Mouse (Mus musculus): ENCODE measurements around the gene Zfp790.

The Zfp790 gene

DNA sequence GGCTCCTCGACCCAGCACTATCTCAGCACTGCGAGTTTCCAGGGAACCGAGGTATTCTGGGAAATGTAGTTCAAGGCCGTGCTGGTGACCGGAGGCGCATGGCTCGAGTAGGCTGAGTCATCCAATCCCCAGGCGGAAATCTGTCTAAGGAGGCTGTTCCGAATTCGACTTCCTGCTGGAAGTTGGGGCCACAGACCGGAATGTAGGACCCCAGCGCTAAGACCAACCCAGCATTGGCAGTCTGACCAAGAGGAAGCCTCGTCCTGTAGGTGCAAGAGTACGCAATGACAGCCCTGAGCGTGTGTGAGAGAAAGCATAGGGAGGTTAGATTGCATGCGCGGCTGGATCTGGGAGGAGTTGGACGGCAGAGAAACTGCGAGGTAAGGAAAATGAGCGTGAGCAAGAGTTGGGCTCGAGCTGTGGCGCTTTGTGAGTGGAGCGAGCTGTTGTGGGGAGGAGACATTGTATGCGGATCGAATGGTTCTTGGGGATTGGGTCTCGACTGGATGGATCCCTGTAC is at the start of gene Zfp790:
Zfp790 (plus strand) TSS at position 205 of the 520 bp plus-strand sequence.
- DNase-seq (ENCODE audit: low spot score in 2 of 2), result peak; percentile 94 to 97

DNA sequence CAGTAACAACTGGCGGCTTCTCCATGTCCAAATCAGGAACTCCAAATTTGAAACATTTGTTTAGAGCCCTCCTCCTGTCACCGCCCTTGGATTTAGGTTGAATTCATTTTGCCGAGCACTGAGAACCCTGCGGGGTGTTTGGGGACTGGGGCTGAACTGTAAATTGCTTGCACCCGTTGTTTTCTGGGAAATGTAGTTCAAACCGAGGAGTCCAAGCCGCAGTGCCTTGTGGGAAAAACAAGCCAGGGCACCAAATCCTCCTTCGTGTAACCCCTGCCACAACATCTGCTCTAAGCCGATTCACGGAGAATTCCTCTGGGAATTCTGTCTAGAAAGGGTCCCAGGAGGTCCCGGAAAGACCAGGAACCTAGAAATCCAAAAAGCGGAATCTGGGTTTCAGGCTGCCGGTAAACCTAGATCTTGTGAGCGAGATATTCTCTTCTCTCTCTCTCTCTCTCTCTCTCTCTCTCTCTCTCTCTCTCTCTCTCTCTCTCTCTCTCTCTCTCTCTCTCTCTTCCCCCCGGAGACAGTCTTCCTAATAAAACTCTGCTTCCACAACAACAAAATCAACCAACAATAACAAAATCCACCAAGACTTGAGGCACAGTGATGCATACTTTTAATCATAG is 48.7 kb upstream of the Zfp790 start:
- peak; percentile 90 to 92 for DNase-seq (ENCODE audit: low spot score in 2 of 2)

DNA sequence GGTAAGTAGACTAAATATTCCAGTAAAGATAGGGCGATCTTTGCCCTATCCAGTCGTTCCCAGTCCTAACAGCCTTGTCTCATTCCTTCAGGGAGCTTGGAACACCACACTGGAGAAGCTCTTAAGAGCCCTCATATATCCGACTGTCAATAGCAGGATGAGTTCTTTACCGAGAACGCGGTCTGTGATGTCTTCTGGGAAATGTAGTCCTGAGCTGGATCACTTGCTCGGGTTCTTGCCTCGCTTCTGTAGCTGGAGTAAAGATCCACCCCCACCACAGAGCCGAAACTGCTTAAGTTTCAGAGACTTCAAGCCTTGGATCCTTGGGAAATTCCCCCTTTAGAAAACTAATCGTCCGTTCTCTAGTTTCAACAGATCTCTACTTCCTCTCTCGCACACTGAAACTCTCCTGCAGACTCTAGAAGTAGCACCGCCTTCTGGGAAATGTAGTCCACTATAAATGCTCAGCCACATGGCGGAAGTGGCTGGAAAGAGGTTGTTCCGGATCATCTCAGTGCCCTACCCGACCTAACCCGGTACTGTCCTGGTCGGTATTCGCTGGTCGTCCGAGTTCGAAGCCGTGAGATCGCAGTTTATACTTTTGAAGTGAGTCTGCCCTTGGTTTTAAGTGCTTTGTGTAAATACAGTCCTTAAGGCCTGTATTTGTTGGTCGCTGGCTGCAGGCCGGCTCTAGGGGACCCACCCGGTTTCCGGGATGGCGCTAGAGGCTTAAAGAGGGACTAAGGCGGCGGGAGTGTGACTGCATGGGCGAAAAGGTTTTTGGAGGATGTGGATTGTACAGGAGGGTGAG is 47.6 kb upstream of the Zfp790 start, which contains the start of gene Zfp84:
Zfp84 (plus strand) TSS at position 463 of the 811 bp plus-strand sequence.
- DNase-seq (ENCODE audit: low spot score in 2 of 2), result peak; percentile 91 to 96

DNA sequence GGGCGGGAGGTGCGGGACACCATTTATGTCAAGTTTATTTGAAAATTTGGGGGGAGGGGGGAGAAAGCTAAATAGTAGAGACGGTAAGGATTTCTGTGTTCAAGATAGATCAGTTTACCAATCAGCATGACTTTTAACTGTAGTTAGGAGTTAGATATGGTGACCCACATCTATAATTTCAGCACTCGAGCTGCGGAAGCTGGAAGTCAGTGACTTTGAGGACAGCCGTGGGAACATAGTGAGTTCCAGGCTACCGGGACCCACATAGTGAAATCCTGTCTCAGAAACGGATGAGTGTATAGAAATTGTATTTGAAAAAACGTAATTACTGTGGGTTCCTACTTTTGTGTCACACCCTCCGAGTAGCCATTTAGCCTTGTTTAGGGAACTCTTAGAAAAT is 46.9 kb upstream of the Zfp790 start:
- no peak for DNase-seq (ENCODE audit: low spot score in 2 of 2)

DNA sequence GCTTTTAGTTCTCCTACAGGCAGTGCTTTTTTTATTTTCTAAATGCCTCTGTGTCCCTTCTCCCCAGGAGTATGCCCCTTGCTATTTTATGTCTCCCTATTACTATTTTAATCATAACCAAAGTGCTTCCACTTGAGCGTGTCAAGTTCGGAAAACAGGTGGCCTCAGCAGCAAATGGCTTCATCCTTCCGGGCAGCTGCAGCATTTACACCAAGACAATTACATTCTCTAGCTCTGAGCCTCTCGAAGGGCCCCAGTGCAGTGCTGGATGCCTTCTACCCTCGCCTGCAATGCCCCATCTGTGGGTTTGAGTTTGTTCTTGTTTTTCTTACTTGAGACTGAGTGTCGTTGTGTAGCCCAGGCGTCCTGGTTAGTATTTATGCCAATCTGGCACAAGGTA is 42.4 kb upstream of the Zfp790 start:
- peak in 1 of 2 experiments; percentile 9 for DNase-seq (ENCODE audit: low spot score in 2 of 2)

DNA sequence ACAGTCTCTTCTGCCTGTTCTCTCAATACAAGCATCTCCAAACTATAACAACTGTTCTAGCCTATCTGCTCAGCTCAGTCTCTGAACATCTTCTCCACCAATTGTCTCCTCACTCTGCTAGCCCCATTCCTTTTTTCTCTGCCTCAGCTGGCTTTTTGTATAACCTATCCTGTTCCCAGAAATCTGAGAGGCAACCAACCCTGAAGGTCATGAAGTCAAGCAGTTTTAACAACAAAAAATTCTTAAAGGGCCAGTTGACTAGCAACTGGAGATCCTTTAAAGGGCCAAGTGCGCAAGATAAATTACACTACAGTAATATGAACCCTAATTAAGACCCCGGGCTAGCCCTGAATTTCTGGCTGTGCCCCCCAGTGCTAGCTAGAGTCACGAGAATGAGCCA is 41.5 kb upstream of the Zfp790 start:
- peak in 1 of 2 experiments; percentile 14 for DNase-seq (ENCODE audit: low spot score in 2 of 2)

DNA sequence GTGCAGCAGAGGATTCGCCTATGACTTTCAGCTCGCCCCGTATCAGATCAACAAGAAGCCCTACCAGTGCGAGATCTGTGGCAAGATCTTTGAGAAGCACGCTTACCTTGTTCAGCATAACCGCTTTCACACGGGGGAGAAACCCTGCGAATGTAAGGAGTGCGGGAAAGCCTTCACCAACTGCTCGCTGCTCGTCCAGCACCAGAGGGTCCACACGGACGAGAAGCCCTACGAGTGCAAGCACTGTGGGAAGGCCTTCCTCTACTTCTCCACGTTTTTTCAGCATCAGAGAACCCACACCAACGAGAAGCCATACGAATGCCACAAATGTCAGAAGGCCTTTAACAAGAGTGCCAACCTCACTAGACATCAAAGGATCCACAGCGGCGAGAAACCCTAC is 39.3 kb upstream of the Zfp790 start:
- no peak for DNase-seq (ENCODE audit: low spot score in 2 of 2)

DNA sequence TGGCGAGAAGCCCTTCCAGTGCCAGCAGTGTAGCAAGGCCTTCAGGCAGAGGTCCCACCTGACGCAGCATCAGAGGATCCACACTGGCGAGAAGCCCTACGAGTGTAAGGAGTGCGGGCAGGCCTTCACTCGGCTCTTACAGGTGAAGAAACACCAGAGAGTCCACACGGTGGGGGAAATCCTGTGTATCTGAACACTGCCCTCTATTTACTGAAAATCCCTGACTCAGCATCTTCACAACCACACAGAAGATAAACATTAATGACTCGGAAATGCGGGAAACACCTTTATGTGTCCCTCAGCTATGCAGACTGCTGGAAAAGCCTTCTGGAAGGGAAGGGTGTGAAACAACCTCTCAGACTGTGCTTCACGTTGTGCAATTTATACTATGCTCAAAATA is 38.5 kb upstream of the Zfp790 start:
- no peak for DNase-seq (ENCODE audit: low spot score in 2 of 2)

DNA sequence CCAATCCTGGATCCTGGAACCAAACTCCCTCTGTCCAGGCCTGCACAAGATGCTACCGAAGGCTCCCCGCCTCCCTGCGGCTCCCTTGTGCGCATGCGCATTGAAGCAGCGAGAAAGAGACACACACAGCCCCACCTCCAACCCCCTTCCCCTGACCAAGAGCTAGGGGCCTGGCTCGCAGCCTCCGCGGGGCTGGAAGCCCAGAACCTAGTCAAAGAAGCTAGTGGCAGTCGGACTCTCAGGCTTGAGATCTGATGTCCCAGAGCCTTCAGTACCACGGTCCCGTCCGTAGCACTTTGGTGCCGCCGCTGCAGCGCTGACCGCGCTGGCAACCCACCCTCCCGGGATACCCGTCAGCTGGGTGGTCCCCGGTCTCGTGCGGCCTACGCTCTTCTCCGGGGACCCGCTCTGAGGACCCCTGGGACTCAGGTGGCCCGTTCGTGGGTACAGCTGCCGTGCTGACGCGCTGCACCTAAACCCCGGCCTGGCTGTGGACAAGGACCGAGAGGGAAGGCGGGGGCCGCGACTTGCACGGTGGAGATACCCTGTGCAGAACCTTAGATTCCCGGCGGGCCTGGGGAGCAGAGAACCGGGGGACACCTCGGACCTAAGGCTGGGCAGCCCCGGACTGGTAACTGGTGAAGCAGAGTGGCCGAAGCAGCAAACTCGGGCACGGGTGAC is 31.9 kb upstream of the Zfp790 start, which contains the start of gene Zfp30:
Zfp30 (plus strand) TSS at position 128 of the 681 bp plus-strand sequence.
- peak; percentile 94 for DNase-seq (ENCODE audit: low spot score in 2 of 2)

DNA sequence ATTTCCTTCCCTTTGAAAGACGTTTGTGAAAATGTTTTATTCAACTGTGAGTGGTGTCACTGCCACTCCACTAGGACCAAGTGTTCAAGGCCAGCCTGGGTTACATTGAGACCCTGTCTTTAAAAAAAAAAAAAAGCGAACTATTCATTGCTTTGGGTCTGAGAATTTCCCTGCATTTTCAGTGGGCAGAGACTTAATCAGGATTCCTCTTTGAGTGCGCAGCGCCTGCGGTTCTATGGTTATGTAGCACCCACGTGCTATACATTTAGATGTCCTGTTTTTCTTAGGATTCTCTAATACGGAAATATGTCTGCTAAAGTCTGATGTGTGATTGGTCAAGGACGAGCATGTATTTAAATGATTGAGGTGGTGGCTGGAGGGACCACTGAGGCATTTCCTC is 30.9 kb upstream of the Zfp790 start:
- DNase-seq (ENCODE audit: low spot score in 2 of 2), result no peak

DNA sequence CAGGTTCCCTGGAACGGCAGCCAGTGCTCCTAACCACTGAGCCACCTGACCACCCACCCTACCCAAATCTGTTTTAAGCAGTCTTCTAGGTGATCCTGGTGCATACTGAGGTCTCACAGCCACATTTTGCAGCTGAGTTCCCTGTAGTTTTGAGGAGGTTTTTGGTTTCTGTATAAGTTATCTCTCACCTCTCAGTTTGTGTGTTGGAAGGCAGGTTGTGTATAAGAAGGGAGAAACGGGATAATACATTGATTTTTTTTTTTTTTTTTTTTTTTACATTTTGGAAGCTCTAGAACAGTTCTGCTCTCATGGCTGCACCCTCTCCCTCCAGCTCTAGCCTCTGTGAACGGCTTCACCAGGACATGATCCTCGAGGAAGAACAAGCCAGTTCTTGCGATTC is 30.0 kb upstream of the Zfp790 start:
- DNase-seq (ENCODE audit: low spot score in 2 of 2), result no peak

DNA sequence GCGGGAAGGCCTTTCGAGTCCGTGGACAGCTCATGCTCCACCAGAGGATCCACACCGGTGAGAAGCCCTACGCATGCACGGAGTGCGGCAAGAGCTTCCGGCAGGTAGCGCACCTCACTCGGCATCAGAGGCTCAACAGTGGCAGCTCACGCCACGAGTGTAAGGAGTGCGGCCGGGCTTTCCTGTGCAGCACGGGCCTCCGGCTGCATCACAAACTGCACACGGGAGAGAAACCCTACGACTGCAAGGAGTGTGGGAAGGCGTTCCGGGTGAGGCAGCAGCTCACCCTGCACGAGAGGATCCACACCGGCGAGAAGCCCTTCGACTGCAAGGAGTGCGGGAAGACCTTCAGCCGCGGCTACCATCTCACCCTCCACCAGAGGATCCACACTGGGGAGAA is 23.0 kb upstream of the Zfp790 start:
- no peak for DNase-seq (ENCODE audit: low spot score in 2 of 2)

DNA sequence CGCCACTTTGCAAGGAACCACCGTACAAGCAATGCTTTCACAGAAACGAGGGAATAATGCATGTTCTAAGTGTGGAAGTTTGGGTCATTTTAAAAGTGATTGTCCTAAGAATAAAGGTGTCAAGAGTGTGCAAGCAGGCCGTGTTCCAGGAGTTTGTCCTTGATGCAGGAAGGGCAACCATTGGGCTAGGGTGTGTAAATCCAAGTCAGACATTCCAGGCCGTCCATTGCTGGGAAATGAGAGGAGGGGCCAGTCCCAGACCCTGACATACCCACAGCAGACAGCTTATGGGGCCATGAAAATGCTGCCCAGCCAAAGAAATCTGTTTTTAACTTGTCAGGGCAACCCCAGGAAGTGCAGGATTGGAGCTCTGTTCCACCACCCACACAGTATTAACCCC is 8.9 kb upstream of the Zfp790 start:
- DNase-seq (ENCODE audit: low spot score in 2 of 2), result no peak

DNA sequence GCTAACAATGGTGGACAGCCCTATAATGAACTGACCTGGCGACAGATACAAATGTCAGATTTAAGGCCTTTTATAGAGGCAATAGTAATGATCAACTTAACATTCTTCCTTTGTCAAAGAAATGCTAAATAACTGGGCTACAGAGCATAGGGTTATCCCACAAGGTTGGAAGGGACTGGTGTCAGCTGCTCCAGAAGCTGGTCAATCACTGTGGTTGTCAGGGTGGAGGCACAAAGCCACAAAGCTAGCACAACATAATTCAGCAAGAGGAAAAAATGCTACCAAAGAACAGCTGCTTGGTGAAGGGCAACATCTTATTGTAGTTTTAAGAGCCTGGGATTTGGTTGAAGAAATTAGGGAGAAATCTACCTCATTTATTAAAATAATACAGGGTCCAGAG is 3.7 kb upstream of the Zfp790 start:
- no peak for DNase-seq (ENCODE audit: low spot score in 2 of 2)

DNA sequence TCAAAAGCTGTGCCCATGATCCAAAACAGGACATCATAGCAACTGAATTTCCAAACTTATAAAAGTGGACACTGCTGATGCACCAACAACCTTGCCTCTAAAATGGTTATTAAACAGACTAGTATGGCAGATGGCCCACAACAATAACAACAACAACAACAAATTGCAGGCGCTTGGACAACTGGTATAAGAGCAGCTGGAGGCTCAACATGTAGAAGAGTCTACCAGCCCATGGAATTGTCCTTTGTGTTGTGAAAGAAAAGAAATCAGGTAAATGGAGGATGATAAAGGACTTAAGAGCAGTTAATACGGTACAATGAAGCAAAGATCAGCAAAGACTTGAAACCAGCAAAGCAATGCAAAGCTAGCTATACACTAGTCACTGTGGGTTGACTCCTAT is 1.5 kb upstream of the Zfp790 start:
- DNase-seq (ENCODE audit: low spot score in 2 of 2), result no peak

DNA sequence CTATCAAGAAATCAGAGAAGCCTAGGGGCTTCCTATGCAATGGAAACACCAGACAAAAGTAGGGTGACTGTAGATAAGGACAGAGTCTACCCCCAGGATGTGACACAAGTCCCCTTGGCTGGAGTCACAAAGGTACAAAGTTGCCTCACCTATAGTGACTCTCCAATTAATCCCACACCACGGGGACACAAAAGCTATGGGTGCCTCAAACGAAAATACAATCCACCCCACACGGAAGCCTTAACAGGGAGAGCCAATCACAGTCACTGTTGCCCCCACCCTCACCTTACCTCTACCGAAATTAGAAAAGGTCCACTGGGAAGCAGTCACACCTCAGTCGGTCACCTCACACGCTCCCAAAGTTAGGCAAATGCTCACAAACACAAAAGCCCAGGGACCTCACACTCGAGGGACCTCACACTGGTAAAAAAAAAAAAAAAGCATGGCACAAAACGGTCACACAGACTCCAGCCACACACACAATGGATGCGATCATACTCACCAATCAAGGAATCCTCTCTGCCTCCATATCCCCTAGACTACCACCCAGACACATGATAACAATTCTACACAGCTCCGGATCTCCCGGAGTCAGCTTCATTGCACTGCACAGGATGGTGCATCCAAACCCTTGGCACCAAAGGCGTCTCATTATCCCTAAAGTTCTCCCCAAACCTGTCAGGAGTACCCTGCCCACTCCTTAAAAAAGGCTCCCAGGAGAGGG is 691 bp upstream of the Zfp790 start:
- DNase-seq (ENCODE audit: low spot score in 2 of 2), result no peak

DNA sequence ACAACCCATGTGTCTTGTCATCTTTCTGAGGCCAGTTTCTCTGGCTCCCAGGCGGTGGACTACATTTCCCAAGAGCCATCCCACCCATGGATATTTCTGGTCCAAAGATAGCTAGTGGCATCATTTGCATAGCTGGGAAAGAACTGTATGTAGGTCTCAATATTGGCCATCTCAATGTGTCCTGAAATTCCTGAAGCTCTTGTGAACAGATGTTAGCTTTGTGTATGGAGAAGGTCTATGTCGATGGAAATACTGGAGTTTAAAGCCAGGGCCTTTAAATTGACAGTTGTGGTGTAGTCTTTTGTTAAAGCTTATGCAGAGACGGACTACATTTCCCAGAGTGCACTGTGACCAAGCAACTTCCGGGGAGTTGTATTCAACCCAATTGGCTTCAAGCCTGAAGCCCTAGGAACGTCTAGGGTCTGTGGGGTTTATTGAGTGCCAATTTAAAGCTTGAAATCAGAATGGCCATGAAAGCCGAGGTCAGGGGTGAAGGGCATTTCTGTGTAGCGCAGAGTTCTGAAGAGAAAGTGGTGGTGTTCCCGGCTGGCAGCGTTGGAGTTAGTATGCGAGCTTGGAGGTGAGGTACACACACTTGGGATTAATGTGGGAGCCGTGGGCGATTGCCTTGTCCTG is 2.8 kb downstream of the Zfp790 start:
- DNase-seq (ENCODE audit: low spot score in 2 of 2), result peak; percentile 80 to 85

DNA sequence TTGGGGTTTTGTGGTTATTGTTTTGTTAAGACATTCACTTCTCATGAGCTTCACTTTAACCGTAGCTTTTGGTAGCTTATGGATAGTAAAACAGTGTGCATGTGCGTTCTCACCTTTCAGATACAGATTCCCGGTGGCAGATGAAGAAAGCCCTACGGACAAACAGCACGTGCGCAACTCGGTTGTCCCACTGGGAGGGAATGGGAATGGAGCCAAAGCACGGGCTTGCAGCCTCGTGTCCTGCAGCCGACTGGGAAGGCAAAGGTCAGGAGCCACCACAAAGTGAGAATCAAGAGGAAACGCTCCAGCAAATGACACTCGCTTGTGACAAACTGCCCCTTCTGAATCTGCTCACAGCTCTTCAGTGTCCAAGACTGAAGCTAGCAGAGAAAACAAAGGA is 12.1 kb downstream of the Zfp790 start:
- no peak for DNase-seq (ENCODE audit: low spot score in 2 of 2)

DNA sequence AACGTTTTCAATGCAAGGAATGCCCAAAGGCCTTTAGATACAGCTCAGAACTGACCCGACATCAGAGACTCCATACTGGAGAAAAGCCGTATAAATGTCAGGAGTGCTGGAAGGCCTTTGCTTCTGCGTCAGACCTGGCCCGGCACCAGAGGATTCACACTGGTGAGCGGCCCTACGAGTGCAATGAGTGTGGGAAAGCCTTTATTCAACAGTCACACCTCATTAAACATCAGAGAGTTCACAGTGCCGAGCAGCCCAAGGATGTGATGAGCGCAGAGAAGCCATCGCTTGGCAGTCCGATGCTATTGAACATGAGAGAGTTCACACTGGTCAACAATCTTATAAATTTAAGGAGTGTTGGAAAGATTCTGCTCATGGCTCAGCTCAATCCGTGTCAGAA is 13.9 kb downstream of the Zfp790 start:
- no peak for DNase-seq (ENCODE audit: low spot score in 2 of 2)

DNA sequence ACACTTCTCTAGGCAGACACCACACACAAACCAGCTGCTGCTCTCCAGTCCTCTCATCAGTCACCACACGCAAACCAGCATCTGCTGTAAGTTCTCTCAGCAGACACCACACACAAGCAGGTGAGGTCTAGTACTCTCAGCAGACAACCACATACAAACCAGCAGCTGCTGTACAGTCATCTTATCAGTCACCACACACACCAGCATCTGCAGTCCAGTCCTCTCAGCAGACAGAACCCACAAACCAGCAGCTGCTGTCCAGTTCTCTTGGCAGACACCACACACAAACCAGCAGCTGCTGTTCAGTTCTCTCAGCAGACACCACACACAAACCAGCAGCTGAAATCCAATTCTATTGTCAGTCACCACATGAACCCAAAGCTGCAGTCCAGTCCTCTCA is 20.9 kb downstream of the Zfp790 start:
- DNase-seq (ENCODE audit: low spot score in 2 of 2), result no peak

DNA sequence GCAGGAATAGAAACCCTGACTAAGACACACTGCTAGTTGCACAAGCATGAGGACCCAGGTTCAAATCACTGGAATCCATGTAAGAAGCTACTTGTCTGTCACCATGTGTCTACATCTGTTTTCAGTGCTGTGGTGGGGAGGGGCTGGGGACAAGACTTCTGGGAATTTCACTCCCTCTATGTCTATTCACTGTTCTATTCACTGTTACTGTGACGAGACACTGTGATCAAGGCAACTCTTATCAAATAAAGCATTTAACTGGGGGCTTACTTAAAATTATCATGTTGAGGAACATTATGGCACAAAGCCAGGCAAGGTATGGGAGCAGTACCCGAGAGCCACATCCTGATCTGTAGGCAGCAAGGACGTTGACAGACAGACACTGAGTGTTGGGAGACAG is 23.3 kb downstream of the Zfp790 start:
- DNase-seq (ENCODE audit: low spot score in 2 of 2), result no peak

Measured in right cerebral cortex, postnatal 10 days (tissue).